Mouse (Mus musculus) right cerebral cortex, postnatal 14 days (tissue): Measurements from ENCODE around the gene Trpv5.
A peak's percentile ranks its signal among the peaks of the same experiment; 100 is the strongest.

ENCODE experiments used
- DNase-seq: peaks from one replicate; pipeline ENCODE4 v3.0.0; 2022

Trpv5 gene

GRCm38 (mm10) chr6:41637927-41638506 is 42.6 kb downstream of the Trpv5 start:
- no peak for DNase-seq

GRCm38 (mm10) chr6:41637393-41637792 is 43.2 kb downstream of the Trpv5 start:
- no peak for DNase-seq

- DNase-seq, result no peak
Observed at GRCm38 (mm10) chr6:41636178-41636577, 44.4 kb downstream of the Trpv5 start, which contains the start of gene Trpv6. Trpv6 (minus strand) TSS chr6:41636405.

- no peak for DNase-seq
Observed at GRCm38 (mm10) chr6:41635211-41635610, 45.4 kb downstream of the Trpv5 start.

GRCm38 (mm10) chr6:41631549-41631948 is 49.0 kb downstream of the Trpv5 start:
- no peak for DNase-seq

GRCm38 (mm10) chr6:41630791-41631190 is 49.8 kb downstream of the Trpv5 start:
- no peak for DNase-seq

- DNase-seq, result no peak
Observed at GRCm38 (mm10) chr6:41628180-41628579, 52.4 kb downstream of the Trpv5 start.

GRCm38 (mm10) chr6:41622661-41623060 is 57.9 kb downstream of the Trpv5 start:
- DNase-seq, result peak; percentile 69

GRCm38 (mm10) chr6:41621241-41621990 is 59.2 kb downstream of the Trpv5 start:
- DNase-seq, result no peak

GRCm38 (mm10) chr6:41620173-41620798 is 60.3 kb downstream of the Trpv5 start:
- no peak for DNase-seq

- DNase-seq, result no peak
Observed at GRCm38 (mm10) chr6:41607637-41608036, 72.9 kb downstream of the Trpv5 start.

- DNase-seq, result peak; percentile 61
Observed at GRCm38 (mm10) chr6:41606214-41606613, 74.4 kb downstream of the Trpv5 start.

GRCm38 (mm10) chr6:41605794-41606104 is 74.8 kb downstream of the Trpv5 start:
- DNase-seq, result no peak

- DNase-seq, result peak; percentile 73
Observed at GRCm38 (mm10) chr6:41605061-41605793, 75.3 kb downstream of the Trpv5 start, which contains the start of gene Ephb6. Ephb6 (plus strand) TSS chr6:41605482.

GRCm38 (mm10) chr6:41604401-41605050 is 76.0 kb downstream of the Trpv5 start:
- peak; percentile 58 for DNase-seq
